Mouse (Mus musculus) hindbrain, embryonic 10.5 days (tissue): Measurements from ENCODE around the gene Foxd2. TPM values are rescaled to one million over a fixed set of nuclear protein-coding genes. Genes with fewer than 3 reads are reported as not detected.

Experiments
- DNase-seq: peaks from one replicate; pipeline ENCODE4 v3.0.0-alpha.2; 2017; ENCODE audit warnings: low spot score
- H3K27ac ChIP-seq: fragments of 300-500 bp; sonication (generic); 2 replicates; pipeline ENCODE4 v1.5.1; 2016; ENCODE audit warnings: mild to moderate bottlenecking, moderate library complexity
- H3K27me3 ChIP-seq: fragments of 300-500 bp; sonication (generic); 2 replicates; pipeline ENCODE4 v1.6.1; 2016; ENCODE audit warnings: mild to moderate bottlenecking; ENCODE audit not compliant: poor library complexity, insufficient read depth, severe bottlenecking
- H3K36me3 ChIP-seq: fragments of 300-500 bp; sonication (generic); 2 replicates; pipeline ENCODE4 v1.6.1; 2016; ENCODE audit warnings: mild to moderate bottlenecking, moderate library complexity
- H3K4me1 ChIP-seq: fragments of 300-500 bp; sonication (generic); replicated peaks from 2 replicates; pipeline ENCODE4 v1.6.1; 2016; ENCODE audit warnings: mild to moderate bottlenecking
- H3K4me3 ChIP-seq: fragments of 300-500 bp; sonication (generic); 2 replicates; pipeline ENCODE4 v1.5.1; 2016; ENCODE audit warnings: mild to moderate bottlenecking, moderate library complexity
- H3K9me3 ChIP-seq: fragments of 300-500 bp; sonication (generic); 2 replicates; pipeline ENCODE4 v1.6.1; 2016; ENCODE audit warnings: mild to moderate bottlenecking, moderate library complexity
- WGBS: fragments of 180-500 bp; shearing (Covaris S2); methylation state at CpG from one replicate; pipeline ENCODE4 v1.1.7; 2016; 5-methylcytosine and 5-hydroxymethylcytosine counted together
- polyA plus RNA-seq: library from polyadenylated mRNA; unstranded; fragments of >200 nt; fragmentation: Nextera tagmentation; extraction: Ambion mirVana; gene quantifications from 2 replicates; pipeline ENCODE4 v1.2.1, GENCODE M21; 2016

Foxd2 gene
- polyA plus RNA-seq, 1 experiment from 2014 or later, result 3.1 TPM

GRCm38 (mm10) chr4:114907056-114907917 is 1.4 kb downstream of the Foxd2 start:
- under 1% methylated on average over 74 of the region's 74 CpGs for WGBS
- Histone ChIP-seq H3K4me1 (peaks cover 46% of the 10 kb centered on the region), H3K36me3 (no peaks in the 10 kb centered on the region), H3K27me3 (peaks cover 100% of the 10 kb centered on the region), H3K9me3 (no peaks in the 10 kb centered on the region), H3K27ac (peak overlapping the region; percentile 84), H3K4me3 (peak overlapping the region; percentile 59)
- DNase-seq, result peak; percentile 64

GRCm38 (mm10) chr4:114905969-114906680 is 2.5 kb downstream of the Foxd2 start:
- DNase-seq, result peak; percentile 43
- H3K4me3 ChIP-seq, result peak overlapping the region; percentile 59

GRCm38 (mm10) chr4:114905501-114905900 is 3.2 kb downstream of the Foxd2 start:
- peaks cover 100% of the 10 kb centered on the region for H3K27me3 ChIP-seq
- 40% methylated on average over 3 of the region's 3 CpGs for WGBS
- no peaks in the 10 kb centered on the region for H3K36me3 ChIP-seq
- no peaks in the 10 kb centered on the region for H3K9me3 ChIP-seq
- DNase-seq, result no peak
- H3K4me1 ChIP-seq, result peaks cover 63% of the 10 kb centered on the region
- peak overlapping the region; percentile 59; the same call in 1 of the 2 replicates for H3K4me3 ChIP-seq
- H3K27ac ChIP-seq, result no peak overlapping the region

More at GRCm38 (mm10) chr4:114905969-114906680, 2.5 kb downstream of the Foxd2 start:
- no peaks in the 10 kb centered on the region for H3K36me3 ChIP-seq
- H3K27me3 ChIP-seq, result peaks cover 100% of the 10 kb centered on the region
- peaks cover 58% of the 10 kb centered on the region for H3K4me1 ChIP-seq
- 5% methylated on average over 10 of the region's 10 CpGs for WGBS
- no peak overlapping the region for H3K27ac ChIP-seq
- no peaks in the 10 kb centered on the region for H3K9me3 ChIP-seq

GRCm38 (mm10) chr4:114903422-114903782 is 5.3 kb downstream of the Foxd2 start:
- no peaks in the 10 kb centered on the region for H3K36me3 ChIP-seq
- no peaks in the 10 kb centered on the region for H3K9me3 ChIP-seq
- peak overlapping the region; percentile 27; the same call in 1 of the 2 replicates for H3K4me3 ChIP-seq
- H3K27me3 ChIP-seq, result peaks cover 100% of the 10 kb centered on the region
- H3K27ac ChIP-seq, result no peak overlapping the region
- under 1% methylated on average over 11 of the region's 11 CpGs for WGBS
- H3K4me1 ChIP-seq, result peaks cover 49% of the 10 kb centered on the region
- DNase-seq, result no peak

GRCm38 (mm10) chr4:114902641-114903421 is 5.8 kb downstream of the Foxd2 start:
- Histone ChIP-seq H3K27me3 (peaks cover 100% of the 10 kb centered on the region), H3K9me3 (no peaks in the 10 kb centered on the region), H3K4me1 (peaks cover 44% of the 10 kb centered on the region), H3K36me3 (no peaks in the 10 kb centered on the region), H3K27ac (peak overlapping the region; percentile 6; the same call in 1 of the 2 replicates), H3K4me3 (peak overlapping the region; percentile 51)
- DNase-seq, result peak; percentile 78
- WGBS, result under 1% methylated on average over 39 of the region's 39 CpGs

- peak overlapping the region; percentile 6; the same call in 1 of the 2 replicates for H3K27ac ChIP-seq
- H3K36me3 ChIP-seq, result no peaks in the 10 kb centered on the region
- peak; percentile 64 for DNase-seq
- peaks cover 100% of the 10 kb centered on the region for H3K27me3 ChIP-seq
- WGBS, result under 1% methylated on average over 42 of the region's 42 CpGs
- peak overlapping the region; percentile 51 for H3K4me3 ChIP-seq
- H3K4me1 ChIP-seq, result peaks cover 35% of the 10 kb centered on the region
- H3K9me3 ChIP-seq, result no peaks in the 10 kb centered on the region
Observed at GRCm38 (mm10) chr4:114901643-114902351, 6.9 kb downstream of the Foxd2 start.

GRCm38 (mm10) chr4:114900866-114901642 is 7.6 kb downstream of the Foxd2 start:
- Histone ChIP-seq H3K4me3 (peak overlapping the region; percentile 51), H3K36me3 (no peaks in the 10 kb centered on the region), H3K27me3 (peaks cover 100% of the 10 kb centered on the region), H3K9me3 (no peaks in the 10 kb centered on the region), H3K27ac (no peak overlapping the region), H3K4me1 (peaks cover 35% of the 10 kb centered on the region)
- DNase-seq, result peak; percentile 41
- WGBS, result 1% methylated on average over 33 of the region's 33 CpGs

GRCm38 (mm10) chr4:114899885-114900284 is 8.8 kb downstream of the Foxd2 start:
- peaks cover 35% of the 10 kb centered on the region for H3K4me1 ChIP-seq
- no peak overlapping the region for H3K27ac ChIP-seq
- 7% methylated on average over 3 of the region's 3 CpGs for WGBS
- DNase-seq, result no peak
- no peaks in the 10 kb centered on the region for H3K9me3 ChIP-seq
- H3K36me3 ChIP-seq, result no peaks in the 10 kb centered on the region
- H3K4me3 ChIP-seq, result no peak overlapping the region
- peaks cover 98% of the 10 kb centered on the region for H3K27me3 ChIP-seq

- H3K9me3 ChIP-seq, result no peaks in the 10 kb centered on the region
- DNase-seq, result no peak
- peaks cover 98% of the 10 kb centered on the region for H3K27me3 ChIP-seq
- H3K4me3 ChIP-seq, result no peak overlapping the region
- H3K36me3 ChIP-seq, result no peaks in the 10 kb centered on the region
- H3K4me1 ChIP-seq, result peaks cover 22% of the 10 kb centered on the region
- no peak overlapping the region for H3K27ac ChIP-seq
- WGBS, result 9% methylated on average over 4 of the region's 4 CpGs
Observed at GRCm38 (mm10) chr4:114897853-114898252, 10.8 kb downstream of the Foxd2 start.

- peaks cover under 1% of the 10 kb centered on the region for H3K4me1 ChIP-seq
- 94% methylated on average over 1 of the region's 1 CpGs for WGBS
- no peak overlapping the region for H3K27ac ChIP-seq
- no peaks in the 10 kb centered on the region for H3K9me3 ChIP-seq
- H3K36me3 ChIP-seq, result no peaks in the 10 kb centered on the region
- DNase-seq, result no peak
- H3K4me3 ChIP-seq, result no peak overlapping the region
- no peaks in the 10 kb centered on the region for H3K27me3 ChIP-seq
Observed at GRCm38 (mm10) chr4:114882232-114882631, 26.4 kb downstream of the Foxd2 start.

- DNase-seq, result no peak
- H3K4me1 ChIP-seq, result peaks cover 5% of the 10 kb centered on the region; the same call in 1 of the 2 replicates
- WGBS, result 35% methylated on average over 8 of the region's 8 CpGs
- no peaks in the 10 kb centered on the region for H3K36me3 ChIP-seq
- no peaks in the 10 kb centered on the region for H3K27me3 ChIP-seq
- H3K27ac ChIP-seq, result no peak overlapping the region
- H3K9me3 ChIP-seq, result no peaks in the 10 kb centered on the region
- H3K4me3 ChIP-seq, result no peak overlapping the region
Observed at GRCm38 (mm10) chr4:114876441-114876972, 32.2 kb downstream of the Foxd2 start.
